Mouse (Mus musculus): ENCODE measurements around the gene Zfp764. TPM values are rescaled to one million over a fixed set of nuclear protein-coding genes. Genes with fewer than 3 reads are reported as not detected.
"Not testable (repeated sequence)": the region's sequence is repeated elsewhere in the genome, so short reads cannot be mapped to it uniquely, and the experiment has no call there.

Zfp764 gene
- total and polyA plus RNA-seq, 2 experiments from 2014 or later, result 2.7 to 4.7 TPM

DNA sequence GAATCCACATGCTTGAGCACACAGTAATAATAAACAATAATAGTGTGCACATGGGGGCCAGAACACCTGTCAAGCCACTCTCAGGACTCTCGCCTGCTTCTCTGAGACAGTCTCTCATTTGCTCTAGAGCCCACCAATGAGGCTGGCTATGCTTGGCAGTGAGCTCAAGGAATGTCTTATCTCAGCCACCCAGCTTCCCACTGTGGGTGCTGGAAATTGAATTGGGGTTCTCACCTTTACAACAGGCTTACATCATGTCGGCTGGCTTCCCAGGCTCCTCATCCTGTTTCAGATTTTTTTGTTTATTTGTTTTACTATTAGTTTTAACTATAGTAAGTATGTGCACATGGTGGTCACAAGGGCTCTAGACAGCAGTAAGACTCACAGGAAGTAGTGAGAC is 35.4 kb downstream of the Zfp764 start:
- Histone ChIP-seq H3K4me3 (ENCODE audit: low read depth, low read length) (no peak overlapping the region), H3K27me3 (ENCODE audit: insufficient read depth, low read length) (no peaks in the 10 kb centered on the region), H3K9ac (replicated peaks; ENCODE audit: low read length, poor library complexity, severe bottlenecking) (no peak overlapping the region), H3K4me2 (ENCODE audit: low read depth, low read length, poor library complexity, severe bottlenecking) (no peak overlapping the region), H3K9me3 (ENCODE audit: low read length) (no peaks in the 10 kb centered on the region), H3K27ac (ENCODE audit: low read depth, low read length) (no peak overlapping the region), H3K36me3 (ENCODE audit: insufficient read depth, low read length) (no peaks in the 10 kb centered on the region), H3K4me1 (ENCODE audit: insufficient read depth, low read length) (no peaks in the 10 kb centered on the region)
- ATAC-seq (ENCODE audit: low FRiP score) (no peak), DNase-seq (ENCODE audit: low spot score) (no peak)
- TF ChIP-seq CTCF (IDR thresholded peaks at IDR 0.05), result no peak
- 86% methylated on average over 2 of the region's 2 CpGs for WGBS

DNA sequence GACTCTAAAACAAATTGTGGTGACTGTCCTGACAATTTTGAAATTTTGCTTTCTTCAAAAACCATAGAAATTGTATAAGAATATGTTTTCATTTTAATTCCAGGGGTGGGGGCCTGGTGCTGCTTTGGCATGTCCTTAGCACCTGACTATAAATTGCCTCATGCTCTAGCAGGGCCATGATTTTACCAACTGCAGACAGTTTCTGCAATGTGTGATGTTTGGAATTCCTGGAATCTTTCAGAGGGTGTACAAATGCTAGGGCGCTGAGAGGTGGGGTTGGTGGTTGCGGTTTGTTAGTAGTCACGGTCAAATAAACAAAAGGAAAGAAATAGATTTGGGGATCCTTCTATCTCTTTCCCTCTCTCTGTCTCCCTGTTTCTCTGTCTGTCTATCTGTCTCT is 40.4 kb downstream of the Zfp764 start:
- H3K4me1 ChIP-seq (ENCODE audit: insufficient read depth, low read length), result no peaks in the 10 kb centered on the region; the same call in 1 of the 2 replicates
- no peak for TF ChIP-seq CTCF (IDR thresholded peaks at IDR 0.05)
- no peaks in the 10 kb centered on the region for H3K36me3 ChIP-seq (ENCODE audit: insufficient read depth, low read length)
- no peak overlapping the region for H3K9ac ChIP-seq (replicated peaks; ENCODE audit: low read length, poor library complexity, severe bottlenecking)
- H3K4me3 ChIP-seq (ENCODE audit: low read depth, low read length), result no peak overlapping the region
- 85% methylated on average over 3 of the region's 3 CpGs for WGBS
- H3K4me2 ChIP-seq (ENCODE audit: low read depth, low read length, poor library complexity, severe bottlenecking), result no peak overlapping the region
- H3K9me3 ChIP-seq (ENCODE audit: low read length), result no peaks in the 10 kb centered on the region
- DNase-seq (ENCODE audit: low spot score) (no peak), ATAC-seq (ENCODE audit: low FRiP score) (no peak)
- H3K27ac ChIP-seq (ENCODE audit: low read depth, low read length), result no peak overlapping the region
- H3K27me3 ChIP-seq (ENCODE audit: insufficient read depth, low read length), result peaks cover 3% of the 10 kb centered on the region; the same call in 1 of the 2 replicates

DNA sequence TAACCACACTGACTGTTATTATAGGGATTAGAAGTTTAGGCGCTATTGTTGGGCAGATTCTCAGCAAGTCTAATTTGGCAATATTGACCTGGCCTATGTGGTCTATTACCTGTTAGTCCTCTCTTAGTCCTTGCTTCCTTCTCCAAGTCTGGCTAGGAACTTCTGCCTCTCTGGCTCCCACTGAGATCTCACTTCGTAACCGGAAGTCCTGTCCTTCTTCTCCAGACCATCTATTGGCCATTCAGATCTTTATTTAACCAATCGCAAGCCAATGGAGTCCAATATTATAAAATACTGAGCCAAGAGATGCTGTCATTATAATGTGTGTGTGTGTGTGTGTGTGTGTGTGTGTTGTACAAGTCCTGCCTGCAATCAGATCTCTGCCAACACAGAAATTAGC is 42.5 kb downstream of the Zfp764 start:
- Histone ChIP-seq H3K4me2 (ENCODE audit: low read depth, low read length, poor library complexity, severe bottlenecking) (peak overlapping the region; percentile 53), H3K4me1 (ENCODE audit: insufficient read depth, low read length) (no peaks in the 10 kb centered on the region; the same call in 1 of the 2 replicates), H3K27ac (ENCODE audit: low read depth, low read length) (no peak overlapping the region), H3K36me3 (ENCODE audit: insufficient read depth, low read length) (no peaks in the 10 kb centered on the region), H3K9ac (replicated peaks; ENCODE audit: low read length, poor library complexity, severe bottlenecking) (no peak overlapping the region; the same call in 1 of the 2 replicates), H3K27me3 (ENCODE audit: insufficient read depth, low read length) (peaks cover 3% of the 10 kb centered on the region; the same call in 1 of the 2 replicates), H3K4me3 (ENCODE audit: low read depth, low read length) (peak overlapping the region; percentile 32; the same call in 1 of the 2 replicates), H3K9me3 (ENCODE audit: low read length) (no peaks in the 10 kb centered on the region)
- no peak for ATAC-seq (ENCODE audit: low FRiP score)
- TF ChIP-seq CTCF (IDR thresholded peaks at IDR 0.05), result no peak
- 36% methylated on average over 4 of the region's 4 CpGs for WGBS
- peak; percentile 67 for DNase-seq (ENCODE audit: low spot score)

DNA sequence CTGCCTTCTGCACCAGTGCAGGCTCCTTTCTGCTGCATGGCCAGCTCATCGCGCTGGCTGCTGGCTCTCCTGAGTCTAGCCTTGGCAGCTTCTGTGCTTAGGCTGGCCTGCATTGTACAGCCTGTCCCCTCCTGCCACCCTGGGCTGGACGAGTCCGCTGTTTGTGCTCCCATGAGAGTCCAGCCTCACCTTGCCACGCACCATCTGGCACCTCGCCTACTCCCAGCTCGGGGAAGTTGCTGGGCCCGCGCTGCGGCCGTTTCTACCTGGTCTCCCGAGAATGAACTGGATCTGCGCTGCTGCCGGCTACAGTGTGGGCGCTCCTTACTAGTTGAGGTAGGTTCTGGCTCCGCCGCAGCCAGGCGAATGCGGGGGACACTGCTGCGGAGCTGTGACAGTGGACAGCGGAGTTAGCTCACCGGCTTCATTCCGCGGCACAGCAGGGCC is 43.1 kb downstream of the Zfp764 start:
- ATAC-seq (ENCODE audit: low FRiP score) (no peak), DNase-seq (ENCODE audit: low spot score) (peak; percentile 45)
- peak overlapping the region; percentile 53 for H3K4me2 ChIP-seq (ENCODE audit: low read depth, low read length, poor library complexity, severe bottlenecking)

DNA sequence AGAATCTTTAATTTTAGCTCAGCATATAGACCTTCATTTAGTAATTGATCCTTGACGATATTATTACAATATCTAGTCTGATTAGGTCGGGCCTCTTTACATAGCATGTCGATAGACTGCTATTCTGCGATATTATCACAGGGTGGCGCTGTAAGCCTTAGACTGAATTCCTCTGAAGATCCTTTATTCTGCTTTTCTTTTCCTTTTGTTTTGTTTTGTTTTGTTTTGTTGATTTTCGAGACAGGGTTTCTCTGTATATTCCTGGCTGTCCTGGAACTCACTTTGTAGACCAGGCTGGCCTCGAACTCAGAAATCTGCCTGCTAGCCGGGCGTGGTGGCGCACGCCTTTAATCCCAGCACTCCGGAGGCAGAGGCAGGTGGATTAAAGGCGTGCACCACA is 44.2 kb downstream of the Zfp764 start:
- not testable (repeated sequence) for H3K9me3 ChIP-seq (ENCODE audit: low read length); H3K9ac ChIP-seq (replicated peaks; ENCODE audit: low read length, poor library complexity, severe bottlenecking); H3K27ac ChIP-seq (ENCODE audit: low read depth, low read length); H3K4me2 ChIP-seq (ENCODE audit: low read depth, low read length, poor library complexity, severe bottlenecking); H3K27me3 ChIP-seq (ENCODE audit: insufficient read depth, low read length); H3K4me3 ChIP-seq (ENCODE audit: low read depth, low read length); H3K4me1 ChIP-seq (ENCODE audit: insufficient read depth, low read length); H3K36me3 ChIP-seq (ENCODE audit: insufficient read depth, low read length); ATAC-seq (ENCODE audit: low FRiP score)
- 10% methylated on average over 13 of the region's 13 CpGs for WGBS
- TF ChIP-seq CTCF (IDR thresholded peaks at IDR 0.05), result peak; percentile 84
- DNase-seq (ENCODE audit: low spot score), result peak; percentile 81

More for the DNA sequence above, 43.1 kb downstream of the Zfp764 start:
- Histone ChIP-seq H3K9ac (replicated peaks; ENCODE audit: low read length, poor library complexity, severe bottlenecking) (peak overlapping the region; percentile 48; the same call in 1 of the 2 replicates), H3K9me3 (ENCODE audit: low read length) (no peaks in the 10 kb centered on the region), H3K27ac (ENCODE audit: low read depth, low read length) (no peak overlapping the region), H3K4me3 (ENCODE audit: low read depth, low read length) (peak overlapping the region; percentile 32), H3K4me1 (ENCODE audit: insufficient read depth, low read length) (no peaks in the 10 kb centered on the region; the same call in 1 of the 2 replicates), H3K27me3 (ENCODE audit: insufficient read depth, low read length) (peaks cover 3% of the 10 kb centered on the region; the same call in 1 of the 2 replicates), H3K36me3 (ENCODE audit: insufficient read depth, low read length) (no peaks in the 10 kb centered on the region)
- 4% methylated on average over 24 of the region's 24 CpGs for WGBS
- no peak for TF ChIP-seq CTCF (IDR thresholded peaks at IDR 0.05)

DNA sequence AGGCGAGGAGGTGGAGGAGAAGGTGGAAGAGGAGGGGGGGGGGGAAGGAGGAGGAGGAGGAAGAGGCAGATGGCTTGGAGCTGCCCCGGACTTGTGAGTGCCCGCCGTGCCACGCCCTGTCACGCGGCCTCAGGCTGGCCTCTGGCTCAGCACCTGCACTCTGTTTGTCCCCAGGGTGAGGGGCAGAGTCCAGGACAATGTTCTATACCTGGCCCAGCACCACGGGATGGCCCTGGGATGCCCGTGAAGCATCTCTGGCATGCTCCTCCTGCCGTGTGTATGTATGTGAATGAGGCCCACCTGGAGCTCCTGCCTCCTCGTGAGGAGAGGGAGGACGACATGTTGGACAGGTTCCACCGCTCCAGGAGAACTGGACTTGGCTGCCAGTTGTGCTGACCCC is 45.2 kb downstream of the Zfp764 start:
- Histone ChIP-seq H3K4me2 (ENCODE audit: low read depth, low read length, poor library complexity, severe bottlenecking) (no peak overlapping the region), H3K4me3 (ENCODE audit: low read depth, low read length) (no peak overlapping the region), H3K4me1 (ENCODE audit: insufficient read depth, low read length) (no peaks in the 10 kb centered on the region; the same call in 1 of the 2 replicates), H3K36me3 (ENCODE audit: insufficient read depth, low read length) (no peaks in the 10 kb centered on the region), H3K9ac (replicated peaks; ENCODE audit: low read length, poor library complexity, severe bottlenecking) (no peak overlapping the region), H3K9me3 (ENCODE audit: low read length) (no peaks in the 10 kb centered on the region), H3K27ac (ENCODE audit: low read depth, low read length) (no peak overlapping the region), H3K27me3 (ENCODE audit: insufficient read depth, low read length) (peaks cover 3% of the 10 kb centered on the region; the same call in 1 of the 2 replicates)
- DNase-seq (ENCODE audit: low spot score) (no peak), ATAC-seq (ENCODE audit: low FRiP score) (no peak)
- 64% methylated on average over 13 of the region's 13 CpGs for WGBS
- no peak for TF ChIP-seq CTCF (IDR thresholded peaks at IDR 0.05)

All from midbrain, postnatal 0 days (tissue).